Mouse (Mus musculus) heart, embryonic 16.5 days (tissue): ENCODE measurements around the gene Adnp. TPM values are rescaled to one million over a fixed set of nuclear protein-coding genes. Genes with fewer than 3 reads are reported as not detected.

ENCODE experiments used
- ATAC-seq: fragments of 200-750 bp; cut with Nextera tagmentation; replicated peaks from 2 replicates; pipeline ENCODE4 v1.8.0; 2017; ENCODE audit warnings: moderate number of reproducible peaks; ENCODE audit not compliant: insufficient read depth, low FRiP score; ENCODE audit errors: extremely low read depth
- H3K27ac ChIP-seq: fragments of 300-500 bp; sonication (generic); 2 replicates; pipeline ENCODE4 v1.5.1; 2014; ENCODE audit warnings: mild to moderate bottlenecking, low read length, control low read depth, moderate library complexity
- H3K27me3 ChIP-seq: fragments of 300-500 bp; sonication (generic); 2 replicates; pipeline ENCODE4 v1.6.1; 2014; ENCODE audit warnings: low read length, mixed read lengths; ENCODE audit not compliant: control insufficient read depth, insufficient read depth
- H3K36me3 ChIP-seq: fragments of 300-500 bp; sonication (generic); 2 replicates; pipeline ENCODE4 v1.6.1; 2014; ENCODE audit not compliant: control insufficient read depth, insufficient read depth
- H3K4me1 ChIP-seq: fragments of 300-500 bp; sonication (generic); 2 replicates; pipeline ENCODE4 v1.6.1; 2014; ENCODE audit warnings: low read length, mixed read lengths; ENCODE audit not compliant: control insufficient read depth, insufficient read depth
- H3K4me2 ChIP-seq: fragments of 300-500 bp; sonication (generic); 2 replicates; pipeline ENCODE4 v1.6.1; 2014; ENCODE audit warnings: low read depth, mild to moderate bottlenecking, control low read depth, low read length
- H3K4me3 ChIP-seq: fragments of 300-500 bp; sonication (generic); 2 replicates; pipeline ENCODE4 v1.5.1; 2014; ENCODE audit warnings: mild to moderate bottlenecking, control low read depth, low read length
- H3K9ac ChIP-seq: fragments of 300-500 bp; sonication (generic); 2 replicates; pipeline ENCODE4 v1.6.1; 2014; ENCODE audit warnings: low read length, control low read depth
- H3K9me3 ChIP-seq: fragments of 300-500 bp; sonication (generic); replicated peaks from 2 replicates; pipeline ENCODE4 v1.6.1; 2016; ENCODE audit warnings: low read length; ENCODE audit not compliant: control insufficient read depth
- WGBS: fragments of 180-500 bp; shearing (Covaris S2); extraction: QIAGEN DNeasy Blood & Tissue Kit; methylation state at CpG from one replicate; pipeline ENCODE4 v1.1.7; 2014; 5-methylcytosine and 5-hydroxymethylcytosine counted together
- microRNA-seq: library from miRNA; unstranded; fragments of <30 nt; microRNA quantifications from one replicate; pipeline ENCODE4, GENCODE M21; 2017
- polyA plus RNA-seq: library from polyadenylated mRNA; unstranded; fragments of >200 nt; fragmentation: Nextera tagmentation; extraction: Ambion mirVana; gene quantifications from 2 replicates; pipeline ENCODE4 v1.2.1, GENCODE M21; 2015

Adnp gene
- polyA plus RNA-seq, 1 experiment from 2014 or later, result 1.6 TPM

DNA sequence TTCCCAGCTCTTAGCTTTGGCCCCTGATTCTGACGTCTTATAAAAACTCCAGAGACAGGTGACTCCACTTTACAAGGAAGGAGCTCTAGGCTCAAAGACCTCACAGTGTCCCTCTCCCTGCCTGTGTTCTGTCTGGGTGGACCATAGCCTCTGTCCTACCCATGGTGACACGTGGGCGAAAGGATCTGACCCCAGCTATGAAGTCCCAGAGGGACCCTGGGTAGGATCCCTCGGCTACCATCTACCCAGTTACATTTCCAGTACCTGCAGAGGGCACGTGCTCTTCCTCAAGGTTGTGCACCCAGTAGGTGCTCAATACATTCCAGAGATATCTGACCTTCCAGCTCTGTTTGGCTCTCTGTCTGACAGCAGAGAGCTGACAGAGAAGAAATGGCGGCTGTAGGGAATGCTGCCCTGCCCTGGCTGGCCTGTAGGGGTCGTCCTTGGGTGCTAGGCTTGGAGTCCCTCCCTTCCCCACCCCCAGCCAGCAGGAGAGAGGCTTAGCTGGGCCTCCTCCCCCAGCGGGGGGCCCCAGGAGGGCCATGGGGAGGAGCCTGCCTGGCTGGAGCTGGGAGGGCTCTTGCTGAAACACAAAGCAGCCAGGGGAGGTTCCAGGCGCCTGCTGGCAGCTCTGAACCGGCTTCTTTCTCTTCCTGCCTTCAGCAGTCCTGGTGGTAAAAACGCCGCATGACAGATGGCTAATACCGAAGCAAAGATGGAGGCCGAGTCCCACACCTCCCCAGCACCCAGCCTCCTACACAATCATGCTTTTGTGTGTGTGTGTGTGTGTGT, 52.6 kb downstream of the Adnp start:
- Histone ChIP-seq H3K27ac (peak overlapping the region; percentile 83), H3K4me3 (peak overlapping the region; percentile 28), H3K9me3 (no peaks in the 10 kb centered on the region), H3K4me1 (peaks cover 11% of the 10 kb centered on the region), H3K36me3 (no peaks in the 10 kb centered on the region), H3K9ac (peak overlapping the region; percentile 26; the same call in 1 of the 2 replicates), H3K4me2 (peak overlapping the region; percentile 50), H3K27me3 (no peaks in the 10 kb centered on the region)
- WGBS, result 19% methylated on average over 14 of the region's 14 CpGs
- peak; percentile 96 for ATAC-seq

GRCm38 (mm10) chr2:168149241-168149640, 57.7 kb downstream of the Adnp start:
- WGBS, result 87% methylated on average over 8 of the region's 8 CpGs
- Histone ChIP-seq H3K4me2 (no peak overlapping the region), H3K9me3 (no peaks in the 10 kb centered on the region), H3K4me3 (no peak overlapping the region), H3K4me1 (peaks cover 7% of the 10 kb centered on the region; the same call in 1 of the 2 replicates), H3K27ac (no peak overlapping the region), H3K9ac (no peak overlapping the region), H3K36me3 (no peaks in the 10 kb centered on the region), H3K27me3 (no peaks in the 10 kb centered on the region)
- no peak for ATAC-seq

DNA sequence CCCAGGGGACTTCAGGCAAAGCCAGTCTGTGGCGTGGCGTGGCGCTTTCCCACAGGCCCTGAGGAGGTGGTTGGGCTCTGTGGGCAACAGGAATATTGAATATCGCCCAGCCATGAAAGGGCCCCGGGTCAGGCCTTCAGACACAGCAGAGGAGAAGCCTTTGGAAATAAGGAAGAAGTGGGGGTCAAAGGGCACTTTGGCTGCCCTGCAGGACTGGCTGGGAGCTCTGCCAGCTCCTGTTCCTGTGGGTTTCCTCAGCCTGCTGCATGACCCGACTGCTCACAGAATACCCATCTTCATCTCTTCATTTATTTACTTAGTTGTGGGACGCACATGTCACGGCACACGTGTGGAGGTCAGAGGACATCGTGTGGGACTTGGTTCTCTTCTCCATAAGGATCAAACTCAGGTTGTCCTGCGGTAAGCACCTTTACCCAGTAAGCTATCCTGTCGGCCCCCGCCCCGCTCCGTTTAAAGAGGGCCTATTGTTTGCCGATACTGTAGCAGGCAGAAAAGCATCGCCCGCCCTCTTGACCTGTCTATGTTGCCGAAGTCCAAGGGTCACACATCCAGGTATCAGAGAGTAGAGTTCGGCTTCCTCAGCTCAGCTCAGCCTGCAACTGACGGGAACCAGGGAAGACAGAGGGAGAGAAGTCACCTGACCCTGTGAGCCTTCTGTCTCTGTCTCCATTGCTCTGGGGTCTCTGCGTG, 59.0 kb downstream of the Adnp start:
- no peaks in the 10 kb centered on the region for H3K9me3 ChIP-seq

GRCm38 (mm10) chr2:168145437-168145836, 61.5 kb downstream of the Adnp start:
- H3K9ac ChIP-seq, result no peak overlapping the region
- WGBS, result 11% methylated on average over 2 of the region's 2 CpGs

More for the DNA sequence above, 59.0 kb downstream of the Adnp start:
- no peak for ATAC-seq
- H3K4me3 ChIP-seq, result no peak overlapping the region
- no peaks in the 10 kb centered on the region for H3K36me3 ChIP-seq
- no peak overlapping the region for H3K4me2 ChIP-seq
- H3K27me3 ChIP-seq, result no peaks in the 10 kb centered on the region
- H3K27ac ChIP-seq, result no peak overlapping the region
- WGBS, result 76% methylated on average over 22 of the region's 22 CpGs
- peaks cover 11% of the 10 kb centered on the region; the same call in 1 of the 2 replicates for H3K4me1 ChIP-seq
- H3K9ac ChIP-seq, result no peak overlapping the region

DNA sequence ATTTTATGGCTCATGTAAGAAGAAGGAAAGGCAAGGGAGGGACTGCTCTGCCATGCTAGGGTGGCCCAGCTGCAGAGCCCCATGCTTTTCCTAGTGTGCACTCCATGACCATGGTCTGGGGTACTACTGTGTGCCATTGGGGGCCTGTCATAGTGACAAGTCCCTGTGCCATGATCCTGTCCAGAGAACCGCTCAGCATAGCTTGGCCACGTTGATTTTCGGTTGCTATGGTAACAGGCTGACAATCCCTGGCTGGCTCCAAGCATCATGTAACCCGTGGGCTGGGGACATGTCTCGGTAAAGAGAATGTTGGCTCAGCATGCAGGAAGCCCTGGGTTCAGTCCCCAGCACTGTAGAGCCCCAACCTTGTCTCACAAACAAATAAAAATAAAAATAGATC, 63.1 kb downstream of the Adnp start:
- Histone ChIP-seq H3K4me2 (no peak overlapping the region), H3K4me3 (no peak overlapping the region), H3K27me3 (no peaks in the 10 kb centered on the region), H3K9ac (no peak overlapping the region), H3K27ac (no peak overlapping the region), H3K36me3 (no peaks in the 10 kb centered on the region), H3K9me3 (no peaks in the 10 kb centered on the region), H3K4me1 (peaks cover 11% of the 10 kb centered on the region; the same call in 1 of the 2 replicates)
- no peak for ATAC-seq
- 48% methylated on average over 5 of the region's 5 CpGs for WGBS

More at GRCm38 (mm10) chr2:168145437-168145836, 61.5 kb downstream of the Adnp start:
- peak; percentile 90 for ATAC-seq
- no peaks in the 10 kb centered on the region for H3K36me3 ChIP-seq
- H3K4me3 ChIP-seq, result no peak overlapping the region
- peaks cover 11% of the 10 kb centered on the region; the same call in 1 of the 2 replicates for H3K4me1 ChIP-seq
- H3K27ac ChIP-seq, result peak overlapping the region; percentile 71
- no peak overlapping the region for H3K4me2 ChIP-seq
- H3K27me3 ChIP-seq, result no peaks in the 10 kb centered on the region
- H3K9me3 ChIP-seq, result no peaks in the 10 kb centered on the region

- no peak overlapping the region for H3K9ac ChIP-seq
- H3K4me1 ChIP-seq, result no peaks in the 10 kb centered on the region
- ATAC-seq, result no peak
- no peak overlapping the region for H3K4me3 ChIP-seq
- no peak overlapping the region for H3K4me2 ChIP-seq
- no peak overlapping the region for H3K27ac ChIP-seq
- WGBS, result 62% methylated on average over 15 of the region's 15 CpGs
- no peaks in the 10 kb centered on the region for H3K27me3 ChIP-seq
- no peaks in the 10 kb centered on the region for H3K36me3 ChIP-seq
- no peaks in the 10 kb centered on the region for H3K9me3 ChIP-seq
Measured at GRCm38 (mm10) chr2:168137161-168137560, 69.8 kb downstream of the Adnp start.

Small RNA genes lying within 50 kb of the gene (microRNA-seq; reads per million reads assigned to microRNA genes)
- not detected for gene Gm24561

Other genes with a start within 250 kb of the Adnp start
- gene Ripor3, start 196.5 kb downstream of the Adnp start, polyA plus RNA-seq, result 0.84 and 0.99 TPM in 2 replicates
- gene Pard6b, start 126.1 kb downstream of the Adnp start, polyA plus RNA-seq, result 5.4 and 6.7 TPM in 2 replicates
- gene Gm20716, start 23.3 kb upstream of the Adnp start, polyA plus RNA-seq, result 10.8 and 11.8 TPM in 2 replicates
- gene Dpm1, start 23.5 kb upstream of the Adnp start, polyA plus RNA-seq, result 89.3 and 104 TPM in 2 replicates
- gene Mocs3, start 23.5 kb upstream of the Adnp start, polyA plus RNA-seq, result 4.3 and 4.9 TPM in 2 replicates
- 0.17 and 0.22 TPM in 2 replicates for gene Kcng1, start 74.6 kb upstream of the Adnp start, polyA plus RNA-seq